Mouse (Mus musculus): ENCODE data around the gene Vmn1r4. TPM values are rescaled to one million over a fixed set of nuclear protein-coding genes. Genes with fewer than 3 reads are reported as not detected.

Vmn1r4 gene
- total and polyA plus RNA-seq, 3 experiments = 0.21 to 0.27 TPM; not detected in 1

GRCm38 (mm10) chr6:56920222-56921092, 3.4 kb upstream of the Vmn1r4 start:
- H3K27ac ChIP-seq (ENCODE audit: control insufficient read depth, low read depth, low read length) = peak overlapping the region; percentile 99
- H3K4me1 ChIP-seq (ENCODE audit: control insufficient read depth in 1 of 2, insufficient read depth in 2 of 2, low read length in 2 of 2) = peaks cover 39 to 52% of the 10 kb centered on the region in 2 experiments

GRCm38 (mm10) chr6:56923331-56923725, 487 bp upstream of the Vmn1r4 start:
- Histone ChIP-seq H3K27me3 (ENCODE audit: control insufficient read depth in 1 of 2, insufficient read depth in 2 of 2, low read length in 2 of 2) (no peaks in the 10 kb centered on the region), H3K9ac (ENCODE audit: control insufficient read depth, low read depth, low read length, poor library complexity, severe bottlenecking) (peak overlapping the region; percentile 76), H3K36me3 (ENCODE audit: control insufficient read depth in 1 of 2, insufficient read depth in 2 of 2, low read length in 2 of 2) (peaks cover 0 to 36% of the 10 kb centered on the region in 2 experiments; a peak in 2 of 4 replicates), H3K79me2 (ENCODE audit: control insufficient read depth, insufficient read depth, low read length, poor library complexity) (peaks cover 35% of the 10 kb centered on the region), H3K9me3 (replicated peaks; ENCODE audit: insufficient read depth, low read length) (no peaks in the 10 kb centered on the region), H3K4me1 (ENCODE audit: control insufficient read depth in 1 of 2, insufficient read depth in 2 of 2, low read length in 2 of 2) (peaks cover 23 to 27% of the 10 kb centered on the region in 2 experiments), H3K4me3 (ENCODE audit: control insufficient read depth in 1 of 2, insufficient read depth in 1 of 2, low read depth in 2 of 2, low read length in 2 of 2) (peak overlapping the region; percentile 78 to 95), H3K27ac (ENCODE audit: control insufficient read depth, low read depth, low read length) (peak overlapping the region; percentile 70)
- TF ChIP-seq MYB (IDR thresholded peaks at IDR 0.05; ENCODE audit: low read depth, low read length) = peak; percentile 61
- TF ChIP-seq TAL1 (IDR thresholded peaks at IDR 0.05; ENCODE audit: low read length) = peak; percentile 20; the same call in 1 of the 2 replicates
- TF ChIP-seq BHLHE40 (IDR thresholded peaks at IDR 0.05; ENCODE audit: borderline replicate concordance, low read depth, low read length) = peak; percentile 57; the same call in 1 of the 2 replicates
- peak; percentile 69; the same call in 1 of the 2 replicates for TF ChIP-seq MAX (IDR thresholded peaks at IDR 0.05; ENCODE audit: low read length)
- TF ChIP-seq RCOR1 (IDR thresholded peaks at IDR 0.05; ENCODE audit: low read depth, low read length) = peak; percentile 44
- TF ChIP-seq ETS1 (IDR thresholded peaks at IDR 0.05; ENCODE audit: low read depth, low read length) = peak; percentile 79
- no peak for TF ChIP-seq E2F4 (IDR thresholded peaks at IDR 0.05; ENCODE audit: borderline replicate concordance, low read depth, low read length)
- TF ChIP-seq EP300 (IDR thresholded peaks at IDR 0.05; ENCODE audit: low read depth in 1 of 2, low read length in 2 of 2) = peak; percentile 63 to 76
- peak; percentile 83 for TF ChIP-seq SIN3A (IDR thresholded peaks at IDR 0.05; ENCODE audit: low read length)
- 0 out of 2 replicates have a peak, but pooled peaks have one; percentile 48 for TF ChIP-seq ZNF384 (IDR thresholded peaks at IDR 0.05; ENCODE audit: low read depth, low read length)
- peak; percentile 71 for TF ChIP-seq TCF12 (IDR thresholded peaks at IDR 0.05; ENCODE audit: low read depth, low read length)
- peak; percentile 65; the same call in 1 of the 2 replicates for TF ChIP-seq ZMIZ1 (IDR thresholded peaks at IDR 0.05; ENCODE audit: low read depth, low read length)
- TF ChIP-seq RAD21 (IDR thresholded peaks at IDR 0.05; ENCODE audit: low read depth, low read length) = no peak
- TF ChIP-seq MEF2A (IDR thresholded peaks at IDR 0.05; ENCODE audit: extremely low read depth, insufficient replicate concordance, low read depth, low read length, poor library complexity, severe bottlenecking) = no peak
- peak; percentile 80 for TF ChIP-seq MXI1 (IDR thresholded peaks at IDR 0.05; ENCODE audit: low read depth, low read length)
- peak; percentile 66; the same call in 1 of the 2 replicates for TF ChIP-seq GATA1 (IDR thresholded peaks at IDR 0.05; ENCODE audit: low read depth, low read length)
- no peak for TF ChIP-seq ELF1 (IDR thresholded peaks at IDR 0.05; ENCODE audit: low read depth, low read length)
- peak; percentile 87 for DNase-seq (ENCODE audit: low read depth, low spot score)

More at GRCm38 (mm10) chr6:56920222-56921092, 3.4 kb upstream of the Vmn1r4 start:
- Histone ChIP-seq H3K79me2 (ENCODE audit: control insufficient read depth, insufficient read depth, low read length, poor library complexity) (peaks cover 61% of the 10 kb centered on the region), H3K9ac (ENCODE audit: control insufficient read depth, low read depth, low read length, poor library complexity, severe bottlenecking) (peak overlapping the region; percentile 64), H3K36me3 (ENCODE audit: control insufficient read depth in 1 of 2, insufficient read depth in 2 of 2, low read length in 2 of 2) (peaks cover 0 to 62% of the 10 kb centered on the region in 2 experiments; a peak in 2 of 4 replicates), H3K4me3 (ENCODE audit: control insufficient read depth in 1 of 2, insufficient read depth in 1 of 2, low read depth in 2 of 2, low read length in 2 of 2) (peak overlapping the region; percentile 56 to 95), H3K27me3 (ENCODE audit: control insufficient read depth in 1 of 2, insufficient read depth in 2 of 2, low read length in 2 of 2) (no peaks in the 10 kb centered on the region), H3K9me3 (replicated peaks; ENCODE audit: insufficient read depth, low read length) (no peaks in the 10 kb centered on the region)
- TF ChIP-seq HCFC1 (IDR thresholded peaks at IDR 0.05; ENCODE audit: low read depth, low read length) (0 out of 2 replicates have a peak, but pooled peaks have one; percentile 44), CTCF (IDR thresholded peaks at IDR 0.05 in 2 of 3, conservative IDR thresholded peaks at IDR 0.05 in 1 of 3; ENCODE audit: control insufficient read depth in 1 of 3, insufficient read depth in 1 of 3, low read depth in 2 of 3, low read length in 3 of 3, poor library complexity in 1 of 3, severe bottlenecking in 1 of 3) (no peak), BHLHE40 (IDR thresholded peaks at IDR 0.05; ENCODE audit: borderline replicate concordance, low read depth, low read length) (peak; percentile 79; the same call in 1 of the 2 replicates), ELF1 (IDR thresholded peaks at IDR 0.05; ENCODE audit: low read depth, low read length) (no peak), UBTF (IDR thresholded peaks at IDR 0.05; ENCODE audit: borderline replicate concordance, insufficient read depth, low read depth, low read length) (no peak), ZC3H11A (IDR thresholded peaks at IDR 0.05; ENCODE audit: low read depth, low read length) (no peak), MAZ (IDR thresholded peaks at IDR 0.05; ENCODE audit: low read depth, low read length) (peak; percentile 62; the same call in 1 of the 2 replicates), JUND (IDR thresholded peaks at IDR 0.05; ENCODE audit: low read depth, low read length) (no peak), RAD21 (IDR thresholded peaks at IDR 0.05; ENCODE audit: low read depth, low read length) (no peak), ETS1 (IDR thresholded peaks at IDR 0.05; ENCODE audit: low read depth, low read length) (peak; percentile 94), NRF1 (IDR thresholded peaks at IDR 0.05; ENCODE audit: insufficient read depth, low read depth, low read length, poor library complexity, severe bottlenecking) (peak; percentile 36; the same call in 1 of the 2 replicates), EP300 (IDR thresholded peaks at IDR 0.05; ENCODE audit: low read depth in 1 of 2, low read length in 2 of 2) (peak; percentile 91 to 94), GATA1 (IDR thresholded peaks at IDR 0.05; ENCODE audit: low read depth, low read length) (peak; percentile 98), RCOR1 (IDR thresholded peaks at IDR 0.05; ENCODE audit: low read depth, low read length) (peak; percentile 88; the same call in 1 of the 2 replicates), SIN3A (IDR thresholded peaks at IDR 0.05; ENCODE audit: low read length) (peak; percentile 93), MAX (IDR thresholded peaks at IDR 0.05; ENCODE audit: low read length) (peak; percentile 61; the same call in 1 of the 2 replicates), MYC (IDR thresholded peaks at IDR 0.05; ENCODE audit: low read depth, low read length) (peak; percentile 67; the same call in 1 of the 2 replicates), ZNF384 (IDR thresholded peaks at IDR 0.05; ENCODE audit: low read depth, low read length) (no peak), CHD1 (IDR thresholded peaks at IDR 0.05; ENCODE audit: low read depth, low read length) (peak; percentile 79), TCF12 (IDR thresholded peaks at IDR 0.05; ENCODE audit: low read depth, low read length) (peak; percentile 92), MXI1 (IDR thresholded peaks at IDR 0.05; ENCODE audit: low read depth, low read length) (peak; percentile 92), TAL1 (IDR thresholded peaks at IDR 0.05; ENCODE audit: low read length) (peak; percentile 66), ZMIZ1 (IDR thresholded peaks at IDR 0.05; ENCODE audit: low read depth, low read length) (0 out of 2 replicates have a peak, but pooled peaks have one; percentile 53), MEF2A (IDR thresholded peaks at IDR 0.05; ENCODE audit: extremely low read depth, insufficient replicate concordance, low read depth, low read length, poor library complexity, severe bottlenecking) (no peak), POLR2A (IDR thresholded peaks at IDR 0.05; ENCODE audit: control insufficient read depth in 1 of 2, insufficient read depth in 1 of 2, low read depth in 1 of 2, low read length in 2 of 2, poor library complexity in 1 of 2) (no peak; a peak in 2 of 4 replicates), KAT2A (conservative IDR thresholded peaks at IDR 0.05; ENCODE audit: low read depth, low read length) (no peak), TBP (IDR thresholded peaks at IDR 0.05; ENCODE audit: low read depth, low read length) (peak; percentile 56; the same call in 1 of the 2 replicates)
- DNase-seq (ENCODE audit: low read depth, low spot score) = peak; percentile 86
